Mouse (Mus musculus) spleen, adult 12 weeks (tissue): ENCODE results near the gene Rad51ap1.

ENCODE experiments used
- DNase-seq: peaks from one replicate; pipeline ENCODE4 v3.0.0; 2022; ENCODE audit warnings: low spot score

Rad51ap1 gene

DNA sequence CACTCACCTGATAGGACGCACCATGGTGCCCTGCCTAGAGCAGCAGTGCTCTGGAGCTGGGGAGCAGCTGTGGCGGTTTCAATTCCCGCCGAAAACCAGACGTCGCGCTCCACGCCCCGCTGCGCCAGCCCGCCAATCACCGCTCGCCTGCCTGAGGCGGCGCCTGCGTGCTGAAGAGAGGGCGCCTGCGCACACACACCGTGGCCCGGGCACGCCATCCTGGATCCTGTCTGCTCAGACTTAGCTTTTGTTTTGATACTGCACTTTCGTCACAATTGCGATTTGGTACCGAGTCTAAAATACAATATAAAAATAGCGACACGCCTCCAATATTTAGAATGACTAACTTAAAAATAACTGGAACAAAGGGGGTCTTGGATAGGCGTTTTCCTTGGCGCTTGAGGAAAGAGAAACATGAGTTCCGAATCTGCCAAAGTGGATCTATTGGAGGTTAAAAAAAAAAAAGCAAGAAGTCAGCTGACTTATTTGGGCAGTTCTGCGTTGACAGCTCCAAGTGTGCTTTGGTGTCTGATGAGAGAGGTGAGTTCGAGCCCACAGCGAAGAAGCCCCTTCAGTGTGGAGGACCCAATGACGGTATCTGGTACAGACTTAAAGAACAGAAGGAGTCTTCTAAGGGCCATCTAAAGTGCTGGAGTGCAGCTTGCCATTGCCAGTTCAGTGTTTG lies at the start of gene Rad51ap1, which contains the start of gene D6Wsu163e:
TSS of gene Rad51ap1 (minus strand) at position 101 of the 685 bp plus-strand sequence.
TSS of gene D6Wsu163e (plus strand) at position 476 of the 685 bp plus-strand sequence.
- peak; percentile 94 for DNase-seq

DNA sequence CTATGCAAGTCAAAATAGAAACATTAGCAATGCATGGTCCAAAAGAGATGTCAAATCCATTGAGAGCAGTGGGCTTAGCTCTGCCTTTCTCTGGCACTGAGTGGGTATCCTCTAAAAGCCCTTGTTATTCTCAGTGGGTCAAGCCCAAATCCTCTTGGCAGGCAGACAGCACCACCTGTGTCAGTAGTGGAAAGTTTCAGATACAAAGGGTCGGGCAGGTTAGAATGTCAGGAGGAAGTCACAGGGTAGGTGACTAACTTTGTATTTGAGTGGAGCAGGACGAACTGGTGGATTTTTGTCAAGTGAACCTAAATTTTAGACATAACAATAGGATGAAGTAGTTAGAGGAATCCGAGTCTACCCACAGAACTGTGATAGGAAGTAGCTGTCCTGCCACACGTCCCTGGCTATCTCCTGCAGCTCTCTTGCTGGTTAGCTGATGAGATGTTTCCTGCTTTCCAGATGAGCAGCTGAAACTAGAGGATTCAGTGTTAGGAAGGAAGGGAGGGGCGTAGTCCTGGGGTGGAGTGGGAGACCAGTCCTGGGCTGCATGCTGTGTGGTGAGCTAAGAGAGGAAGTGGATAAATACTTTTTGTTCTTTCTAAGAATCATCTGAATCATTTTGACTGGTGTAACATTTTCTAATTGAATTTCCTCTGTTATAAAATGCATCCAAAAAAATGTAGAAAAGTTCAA lies 42.3 kb upstream of the Rad51ap1 start:
- DNase-seq: no peak

DNA sequence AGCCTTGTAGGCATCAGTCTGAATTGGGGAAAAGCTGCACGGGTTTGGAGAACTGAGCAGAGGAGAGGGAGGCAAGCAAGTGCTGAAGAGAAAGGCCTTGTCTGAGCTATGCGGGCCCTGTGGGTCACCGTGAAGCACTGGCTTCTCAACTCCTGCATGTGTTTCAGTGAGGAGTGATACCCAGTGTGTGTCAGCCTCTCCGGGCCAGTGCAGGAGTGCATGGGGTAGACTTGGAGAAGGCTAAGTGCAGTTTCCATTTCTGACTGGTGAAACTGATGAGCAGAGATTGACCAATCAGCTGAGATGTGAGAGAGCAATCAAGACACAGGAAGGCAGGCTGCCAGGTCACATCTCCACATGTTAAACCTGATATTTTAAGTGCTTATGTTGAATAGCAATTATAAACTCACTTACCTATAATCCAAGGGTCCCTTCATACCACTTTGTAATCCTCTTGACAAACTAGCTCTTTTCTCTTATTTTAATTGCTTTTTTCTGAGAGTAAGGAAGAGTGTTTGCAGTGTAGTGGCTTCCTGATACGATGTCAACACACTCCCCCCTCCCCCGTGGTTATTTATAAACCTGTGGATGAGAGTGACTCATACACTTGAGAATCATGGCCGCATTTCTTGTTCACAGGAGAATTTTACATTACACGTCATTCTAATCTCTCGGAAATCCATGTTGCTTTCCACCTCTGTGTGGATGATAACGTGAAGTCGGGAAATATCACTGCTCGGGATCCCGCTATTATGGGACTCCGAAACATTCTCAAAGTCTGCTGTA lies 27.0 kb upstream of the Rad51ap1 start:
- no peak for DNase-seq

DNA sequence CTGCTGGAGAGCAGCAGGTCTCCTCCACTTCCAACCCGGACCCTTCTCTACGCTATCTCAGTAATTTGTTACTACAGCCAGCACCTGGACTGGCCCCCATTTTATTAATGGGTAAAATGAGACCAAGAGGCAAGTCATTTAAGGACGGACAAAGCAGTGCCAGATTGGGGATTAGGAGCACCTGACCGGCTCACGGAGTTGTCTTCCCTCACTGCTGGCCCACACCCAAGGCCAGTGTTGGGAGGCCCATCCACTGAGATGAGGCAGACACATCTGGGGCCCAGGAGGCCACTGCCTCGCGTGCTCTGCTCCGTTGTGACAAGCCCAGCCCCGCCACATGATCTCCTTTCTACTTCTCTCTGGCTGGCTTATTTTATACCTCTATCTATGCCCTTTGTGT lies 24.0 kb upstream of the Rad51ap1 start:
- DNase-seq: no peak

DNA sequence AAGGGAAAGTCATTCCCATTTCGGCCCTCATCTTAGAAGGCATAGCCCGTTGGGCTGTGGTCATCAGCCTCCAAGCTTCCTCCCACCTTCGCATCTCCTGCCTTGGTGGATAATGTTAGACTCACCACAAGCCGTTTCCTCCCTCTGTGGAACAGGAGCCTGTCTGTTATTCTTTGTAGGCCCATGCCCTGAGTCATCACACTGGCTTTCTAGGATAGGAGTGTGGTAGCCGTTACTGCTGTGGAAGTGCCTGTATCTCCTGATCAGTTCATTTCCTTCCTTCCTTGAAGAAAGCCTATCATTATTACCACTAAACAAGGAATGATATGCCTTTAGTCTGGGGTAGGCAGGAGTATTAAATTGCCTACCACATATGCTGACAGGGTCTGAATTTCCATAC lies 23.3 kb upstream of the Rad51ap1 start:
- no peak for DNase-seq

DNA sequence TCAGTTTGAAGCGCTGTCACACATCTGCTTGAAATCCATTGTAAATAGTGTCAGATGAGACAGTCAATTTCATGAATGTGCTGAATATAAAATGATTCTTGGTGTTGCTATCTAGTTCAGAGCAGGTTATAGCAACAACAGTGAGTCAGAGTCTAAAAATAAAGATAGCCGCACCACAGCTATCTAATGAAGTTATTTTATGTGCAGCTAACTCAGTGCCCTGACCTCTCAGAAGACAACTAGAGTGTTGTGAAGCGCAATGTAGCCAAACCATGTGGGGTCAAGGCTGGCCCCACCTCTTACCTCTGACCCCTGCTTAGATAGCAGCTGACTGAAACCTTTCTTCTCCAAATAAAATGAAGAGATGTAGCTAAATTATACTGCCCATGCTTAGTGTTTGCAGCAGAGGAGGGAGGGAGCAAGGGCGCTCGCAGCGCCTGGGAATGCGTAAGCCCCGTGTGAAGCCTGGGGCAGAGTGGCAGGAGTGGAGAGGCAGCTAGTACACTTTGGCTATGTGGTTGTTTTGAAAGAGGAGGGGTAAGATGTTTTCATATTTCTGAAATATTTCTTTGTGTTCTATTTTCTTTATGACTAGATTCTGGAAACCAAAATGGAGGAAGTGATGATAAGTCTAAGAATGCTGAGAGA lies 22.1 kb upstream of the Rad51ap1 start:
- DNase-seq: no peak

DNA sequence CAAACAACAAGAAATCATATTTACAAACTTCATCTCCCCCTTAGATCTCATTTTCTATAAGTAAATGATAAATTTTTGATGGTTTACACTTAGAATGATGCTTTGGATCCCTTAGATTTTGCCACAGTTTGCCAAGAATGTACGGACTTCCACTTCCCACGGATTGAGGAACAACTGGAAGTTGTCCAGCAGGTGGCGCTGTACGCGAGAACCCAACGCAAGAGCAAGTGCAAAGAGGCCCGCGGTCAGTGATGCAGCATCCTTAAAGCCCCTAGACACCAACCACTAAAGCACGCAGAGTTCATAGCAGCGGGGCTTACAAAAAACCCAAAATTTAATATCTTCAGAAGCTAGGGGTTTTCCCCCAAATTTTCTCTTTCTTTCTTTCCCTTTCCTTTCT lies 16.3 kb upstream of the Rad51ap1 start:
- DNase-seq: peak; percentile 44

DNA sequence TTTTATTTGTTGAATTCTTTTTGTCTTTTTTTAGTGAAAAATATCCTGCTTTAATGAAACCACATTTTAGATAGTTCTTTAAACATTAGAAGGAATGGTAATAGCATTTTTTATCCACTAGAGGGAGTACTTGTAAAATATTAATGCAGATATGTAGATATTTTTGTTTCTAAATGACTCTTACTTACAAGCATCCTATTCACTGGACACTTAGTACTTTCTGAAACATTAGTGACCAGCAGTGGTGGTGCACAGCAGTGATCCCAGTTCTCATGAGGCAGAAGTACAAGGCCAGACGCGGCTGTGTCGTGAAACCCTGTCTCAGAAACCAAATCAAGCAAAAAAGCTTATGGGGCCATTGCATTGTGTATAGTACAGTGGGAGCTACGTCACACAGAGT lies 8.9 kb upstream of the Rad51ap1 start:
- DNase-seq: no peak

DNA sequence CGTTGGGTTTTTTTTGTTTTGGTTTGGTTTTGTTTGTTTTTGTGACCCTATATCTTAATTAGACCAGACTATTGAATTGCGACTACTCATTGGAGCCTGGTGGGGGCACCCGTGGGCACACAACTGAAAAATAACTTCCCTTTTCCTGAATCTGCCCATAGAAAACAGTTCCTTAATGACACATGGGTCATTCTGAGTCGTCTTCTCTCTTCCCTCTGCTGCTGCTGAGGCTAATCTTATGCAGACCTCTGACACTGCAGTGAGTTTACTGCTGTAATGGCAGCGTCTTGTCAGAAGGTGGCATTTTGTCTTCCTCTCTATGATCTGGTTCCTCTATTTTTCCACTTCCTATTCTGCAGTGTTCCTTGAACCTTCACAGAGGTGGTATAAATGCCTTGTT lies 1.1 kb upstream of the Rad51ap1 start:
- DNase-seq: peak; percentile 17

DNA sequence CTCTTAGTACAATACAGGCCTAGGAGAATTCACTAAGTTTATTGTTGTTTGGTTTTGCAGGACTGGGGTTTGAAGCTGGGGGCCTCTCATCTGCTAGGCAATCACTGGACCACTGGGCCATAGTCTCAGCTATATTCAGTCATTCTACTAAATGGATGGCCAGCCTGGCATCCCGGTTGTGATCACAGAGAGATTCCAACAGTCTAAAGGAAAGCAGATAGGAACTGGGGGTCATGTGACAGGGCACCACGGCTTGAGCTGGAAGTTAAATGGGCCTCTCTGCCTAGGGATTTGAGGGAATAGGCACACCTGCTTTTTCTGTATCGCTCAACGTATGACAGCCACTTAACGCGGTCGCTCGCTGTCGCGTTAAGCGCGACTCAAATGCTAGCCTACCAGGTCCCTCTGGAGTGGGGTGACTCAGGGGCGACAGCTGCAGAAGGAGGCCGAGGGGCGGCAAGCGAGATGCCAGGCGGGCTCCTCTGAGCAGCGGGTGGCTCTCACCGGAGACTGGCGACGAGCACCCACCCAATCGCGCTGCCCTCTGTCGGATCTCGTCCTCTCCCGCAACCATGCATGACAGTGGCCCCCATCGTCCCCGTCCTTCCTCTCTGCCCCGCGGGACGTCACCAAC lies 417 bp downstream of the Rad51ap1 start:
- DNase-seq: no peak

DNA sequence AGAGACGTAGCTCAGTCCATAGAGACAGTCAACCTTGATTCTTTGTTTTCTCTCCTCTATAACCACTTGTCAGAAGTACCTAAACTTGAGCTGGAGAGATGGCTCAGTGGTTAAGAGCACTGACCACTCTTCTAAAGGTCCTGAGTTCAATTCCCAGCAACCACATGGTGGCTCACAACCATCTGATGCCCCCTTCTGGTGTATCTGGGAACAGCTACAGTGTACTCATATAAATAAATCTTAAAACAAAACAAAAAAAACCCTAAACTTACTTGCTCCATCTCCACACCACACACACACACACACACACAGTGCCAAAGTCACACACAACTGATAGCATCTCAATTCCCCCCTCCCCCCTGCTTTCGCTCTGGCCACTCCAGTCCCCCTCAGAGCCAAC lies 1.3 kb downstream of the Rad51ap1 start:
- DNase-seq: no peak

DNA sequence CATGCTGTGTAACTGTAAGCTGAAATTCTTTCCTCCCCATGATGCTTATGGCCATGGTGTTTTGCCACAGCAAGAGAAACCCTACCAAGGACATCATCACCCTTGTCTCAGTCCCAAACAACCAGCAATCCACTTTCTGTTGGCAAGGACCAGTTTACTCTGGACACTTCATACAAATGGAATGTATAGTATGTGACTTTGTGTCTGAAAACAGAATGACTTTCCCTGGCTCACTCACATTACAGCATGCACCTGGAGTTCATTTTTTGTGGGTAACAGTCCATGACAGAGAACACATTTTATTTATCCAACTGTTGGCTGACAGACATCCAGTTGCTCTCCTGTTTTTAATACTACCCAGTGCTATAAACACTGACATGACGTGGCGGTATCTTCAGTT lies 6.5 kb downstream of the Rad51ap1 start:
- DNase-seq: no peak

DNA sequence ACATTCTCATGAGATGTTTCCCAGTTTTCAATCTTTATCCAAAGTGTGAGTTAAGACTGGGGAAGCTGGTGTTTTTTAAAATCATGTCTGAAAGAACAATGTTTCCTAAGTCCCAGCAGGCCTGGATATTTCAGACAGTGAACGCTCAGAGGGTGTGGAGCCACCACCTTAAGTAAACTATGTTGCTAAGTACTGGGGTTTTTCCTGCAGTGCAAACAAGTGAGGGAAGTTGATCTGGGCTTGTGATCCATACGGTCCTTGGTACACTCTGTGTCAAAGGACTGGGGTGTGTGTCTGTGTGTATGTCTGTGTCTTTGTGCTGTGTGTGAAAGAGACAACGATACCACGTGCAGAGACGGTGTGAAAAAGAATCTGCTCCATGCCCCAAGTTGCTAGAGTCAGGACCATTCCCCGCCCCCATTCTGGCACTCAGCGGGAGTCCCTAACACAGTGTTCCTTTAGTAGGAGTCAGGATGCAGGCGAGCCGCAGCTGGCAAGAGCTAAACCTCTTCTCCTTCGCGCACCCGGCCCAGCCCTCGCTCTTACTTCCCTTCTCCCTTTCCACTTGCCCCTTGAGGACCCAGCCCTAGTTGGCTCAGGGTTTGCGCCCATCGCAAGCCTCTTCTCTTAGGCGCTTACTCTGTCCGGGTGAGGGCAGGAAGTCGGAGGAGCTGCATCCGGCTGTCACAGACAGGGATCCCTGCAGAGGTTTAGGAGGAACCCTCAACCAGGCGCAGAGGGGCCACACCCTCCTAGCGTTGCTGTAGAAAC lies 18.1 kb downstream of the Rad51ap1 start, which contains the start of gene Dyrk4:
TSS of gene Dyrk4 (minus strand) at position 729 of the 771 bp plus-strand sequence.
- DNase-seq: no peak

DNA sequence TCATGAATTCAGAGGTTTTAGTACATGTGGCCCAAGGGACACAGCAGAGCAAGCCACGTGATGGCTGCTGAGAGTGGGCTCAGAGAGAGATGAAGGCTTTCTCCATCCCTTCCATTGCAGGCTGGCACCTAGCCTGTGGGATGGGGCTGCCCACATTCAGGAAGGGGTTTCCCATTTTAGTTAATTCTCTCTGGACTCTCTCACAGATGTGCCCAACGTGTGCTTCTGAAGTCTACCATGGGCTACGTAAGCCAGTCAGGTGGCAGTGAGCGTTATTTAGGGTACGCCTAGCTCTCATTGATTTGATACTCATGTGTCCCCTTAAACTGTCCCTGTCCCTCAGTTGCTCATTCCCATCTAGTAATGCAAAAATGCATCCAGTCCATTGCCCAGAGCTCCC lies 24.5 kb downstream of the Rad51ap1 start:
- DNase-seq: no peak

DNA sequence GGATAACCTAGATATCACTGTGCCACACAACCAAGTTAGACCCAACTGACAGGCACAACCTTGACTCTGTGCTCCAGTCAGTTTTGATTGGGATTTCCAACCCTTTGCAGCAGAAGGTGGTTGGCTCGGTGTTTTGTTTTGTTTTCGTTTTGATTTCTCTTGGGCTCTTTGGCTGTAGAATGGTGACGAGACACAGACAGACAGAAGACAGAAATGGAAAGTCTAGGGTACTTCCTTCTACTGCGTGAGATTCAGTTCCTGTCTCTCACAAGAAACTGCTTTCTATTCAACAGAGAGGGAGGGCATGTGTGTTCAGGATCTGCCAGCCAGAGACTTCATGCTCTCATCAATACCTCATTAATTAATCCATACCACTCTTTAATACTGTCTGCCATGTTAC lies 28.7 kb downstream of the Rad51ap1 start:
- no peak for DNase-seq

DNA sequence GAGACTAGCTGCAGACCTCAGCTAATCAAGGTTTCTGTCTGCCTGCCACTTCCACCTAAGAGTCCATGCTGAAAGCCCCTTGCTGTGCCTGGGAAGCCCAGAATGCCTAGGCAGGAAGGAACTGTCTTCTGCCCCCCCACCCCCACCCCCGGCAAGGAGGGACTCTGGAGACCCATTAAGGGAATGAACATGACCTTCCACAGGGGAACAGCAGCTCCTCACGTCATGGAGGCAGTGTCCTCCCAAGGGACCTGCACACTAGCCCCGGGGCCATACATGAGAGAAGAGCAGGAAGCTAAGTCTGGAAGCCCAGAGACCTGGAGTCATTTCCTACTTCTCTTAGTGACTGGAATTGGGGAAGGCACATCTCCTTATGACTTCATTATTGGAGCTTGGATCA lies 31.5 kb downstream of the Rad51ap1 start:
- DNase-seq: no peak

DNA sequence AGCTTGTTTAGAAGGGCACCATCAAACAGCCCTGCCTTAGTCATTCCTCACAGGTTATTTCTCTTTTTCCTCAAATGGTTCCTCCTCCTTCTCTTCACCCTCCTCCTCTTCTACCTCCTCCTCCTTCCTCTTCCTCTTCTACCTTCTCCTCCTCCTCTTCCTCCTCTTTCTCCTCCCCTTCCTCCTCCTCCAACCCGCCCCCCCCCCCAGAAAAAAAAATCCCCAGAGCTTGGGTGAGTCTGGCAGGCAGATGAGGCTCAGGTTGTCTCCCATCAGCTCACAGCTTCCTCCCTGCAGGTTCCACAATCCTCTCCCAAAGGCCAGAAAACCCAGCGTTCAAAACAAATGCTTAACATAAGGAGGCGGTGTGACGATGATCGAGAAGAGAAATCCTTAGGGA lies 32.0 kb downstream of the Rad51ap1 start:
- DNase-seq: no peak

DNA sequence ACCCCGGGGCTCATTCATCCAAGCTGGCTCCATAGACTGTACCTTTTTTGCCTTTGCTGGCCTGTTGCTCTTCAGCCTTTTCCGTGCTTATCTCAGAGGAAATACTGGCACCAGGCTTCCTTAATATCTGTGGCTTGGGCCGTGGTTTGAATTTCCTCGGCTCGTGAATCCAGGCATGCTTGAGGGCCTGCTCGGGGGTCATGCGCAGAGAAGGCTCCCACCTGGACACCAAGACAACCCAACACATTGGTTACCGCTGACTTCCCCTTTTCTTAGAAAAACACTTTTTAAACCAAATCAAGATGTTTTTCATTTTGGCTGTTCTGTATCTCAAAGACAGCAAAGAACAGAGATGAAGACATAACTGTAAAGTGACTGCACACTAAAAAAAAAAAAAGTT lies 62.3 kb downstream of the Rad51ap1 start:
- DNase-seq: no peak
